Mouse (Mus musculus) Muller cell, postnatal 12 days (primary cell): Measurements from ENCODE around the gene Nccrp1.
"Not testable (repeated sequence)": the region's sequence is repeated elsewhere in the genome, so short reads cannot be mapped to it uniquely, and the experiment has no call there.

ENCODE experiments used
- DNase-seq: peaks from one replicate; pipeline ENCODE4 v3.0.0-alpha.2; 2015; ENCODE audit errors: inconsistent ontology term

Nccrp1 gene

DNA sequence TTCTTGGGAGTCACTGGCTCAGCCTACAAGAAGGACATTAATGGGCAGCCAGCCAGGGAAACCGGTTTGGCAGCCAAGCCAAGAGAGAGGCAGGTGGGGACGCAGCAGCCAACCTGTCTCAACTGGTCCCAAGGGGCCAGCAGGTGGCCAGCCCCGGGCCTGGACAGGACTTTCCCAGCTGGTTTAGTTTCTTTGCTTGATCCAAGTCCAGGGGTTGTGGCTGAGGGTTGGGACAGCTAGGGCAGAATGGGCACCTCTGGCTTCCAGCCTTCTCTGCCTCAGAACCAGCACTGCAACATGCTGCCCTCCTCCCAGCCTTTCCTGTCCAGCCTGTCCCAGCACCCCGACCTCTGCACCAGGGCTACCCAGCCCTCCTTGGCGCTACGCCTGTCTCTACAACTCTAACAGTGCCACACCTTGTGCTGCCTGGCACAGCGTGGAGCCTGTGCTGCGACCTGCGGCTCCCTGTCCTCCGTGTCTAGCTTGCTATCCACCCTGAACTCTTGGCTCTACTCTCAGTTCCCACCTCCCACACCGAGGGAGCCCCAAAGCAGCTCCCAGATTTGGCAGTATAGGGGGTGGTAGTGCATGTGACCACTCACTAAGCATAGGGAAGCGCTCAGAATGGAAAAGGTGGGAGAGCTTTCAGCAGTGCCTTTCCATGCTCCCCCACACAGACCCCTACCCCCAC lies 23.4 kb upstream of the Nccrp1 start:
- no peak for DNase-seq

DNA sequence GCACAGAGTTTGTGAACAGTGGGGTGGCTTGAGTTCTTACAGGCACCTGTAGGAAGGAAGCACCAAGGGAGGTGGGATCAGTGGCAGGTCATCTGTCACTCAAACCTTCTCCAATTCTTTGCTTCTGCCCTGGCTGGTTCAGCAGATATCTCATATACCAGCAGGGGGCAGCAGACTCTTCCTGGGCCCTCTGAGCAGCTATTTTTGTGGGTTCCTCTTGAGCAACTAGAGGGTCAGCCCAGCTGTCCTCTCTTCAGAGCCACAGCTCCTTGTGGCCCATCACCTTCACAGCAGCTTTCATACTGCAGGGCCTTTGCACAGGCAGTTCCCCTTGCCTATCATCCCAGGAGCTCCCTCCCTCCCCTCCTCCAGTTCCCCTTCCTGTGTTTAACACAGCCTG lies 21.2 kb upstream of the Nccrp1 start:
- DNase-seq = peak; percentile 40

DNA sequence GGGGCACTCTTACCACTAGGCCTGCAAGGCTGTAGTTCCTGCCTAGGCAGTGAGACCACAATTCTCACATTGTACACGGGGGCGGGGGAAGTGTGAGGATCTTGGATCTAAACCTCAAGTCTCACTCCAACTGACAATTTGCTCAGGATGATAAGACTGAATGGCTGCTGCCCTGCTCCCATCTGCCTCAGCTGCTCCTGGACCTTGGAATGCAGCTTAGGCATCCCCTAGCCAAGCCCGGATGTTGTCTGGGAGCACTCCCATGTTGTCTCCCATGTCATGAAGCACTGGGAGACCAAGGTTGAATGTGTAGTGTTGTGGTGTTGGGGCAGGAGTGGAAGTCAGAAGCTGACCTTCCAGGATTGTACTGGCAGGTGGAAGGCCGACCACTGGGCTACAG lies 20.5 kb upstream of the Nccrp1 start:
- DNase-seq = no peak

DNA sequence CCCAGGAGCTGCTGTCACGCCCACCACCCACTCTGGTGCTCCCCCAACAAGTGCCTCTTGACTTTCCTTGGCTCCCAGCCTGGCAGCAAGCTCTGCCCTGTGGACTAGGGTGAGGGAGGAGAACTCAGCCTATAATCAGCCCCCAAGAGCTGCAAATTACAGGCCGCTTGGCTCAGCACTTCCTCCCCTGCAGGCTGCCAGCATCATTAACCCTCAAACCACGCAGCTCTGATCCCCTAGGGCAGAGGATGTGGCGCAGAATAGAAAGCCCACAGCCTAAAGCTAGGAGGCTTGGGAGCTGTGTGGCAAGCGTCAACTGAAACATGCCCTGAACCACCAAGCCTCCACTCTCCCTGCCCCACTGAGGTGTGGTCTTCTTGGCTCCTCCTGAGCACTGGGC lies 18.4 kb upstream of the Nccrp1 start:
- DNase-seq = no peak

DNA sequence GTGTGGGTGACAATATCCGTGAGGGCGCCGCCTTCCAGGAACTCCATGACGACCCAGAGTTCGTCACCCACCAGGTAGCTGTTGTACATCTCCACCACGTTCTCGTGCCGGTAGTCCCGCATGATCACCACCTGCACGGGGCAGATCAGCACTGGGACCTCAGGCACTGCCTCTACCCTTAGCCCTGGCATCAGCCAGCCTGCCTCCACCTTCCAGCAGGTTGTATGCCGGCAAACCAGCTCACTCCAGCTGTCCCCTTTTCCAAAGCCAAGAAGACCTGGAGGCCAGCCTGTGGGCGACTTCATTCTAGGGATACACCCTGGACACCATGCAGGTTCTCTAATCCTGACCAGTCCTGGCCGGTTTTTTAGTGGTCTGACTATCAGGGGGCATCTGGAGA lies 15.9 kb upstream of the Nccrp1 start:
- DNase-seq = no peak

- peak; percentile 31 for DNase-seq
Measured at GRCm38 (mm10) chr7:28562371-28562770, 15.3 kb upstream of the Nccrp1 start.

GRCm38 (mm10) chr7:28561967-28562366 lies 14.9 kb upstream of the Nccrp1 start:
- no peak for DNase-seq

GRCm38 (mm10) chr7:28560856-28561255 lies 13.8 kb upstream of the Nccrp1 start:
- DNase-seq = no peak

DNA sequence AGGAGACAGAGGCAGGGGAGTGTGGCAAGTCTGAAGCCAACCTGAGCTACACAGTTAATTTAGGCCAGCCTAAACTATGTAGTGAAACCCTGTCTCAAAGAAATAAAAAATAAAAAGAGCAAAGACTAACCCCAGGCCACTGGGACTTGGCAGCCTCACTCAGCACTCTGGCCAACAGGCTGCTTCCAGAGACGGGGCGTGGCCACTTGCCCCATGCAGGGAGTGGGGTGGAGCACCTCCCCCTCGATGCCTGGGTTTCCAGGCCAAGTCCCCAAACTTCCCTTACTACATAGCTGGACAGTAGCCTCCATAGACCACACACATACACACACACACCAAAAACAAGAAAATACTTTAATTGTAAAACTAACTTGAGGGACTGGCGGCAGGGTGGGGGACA lies 11.4 kb upstream of the Nccrp1 start:
- DNase-seq = peak; percentile 30

GRCm38 (mm10) chr7:28557708-28558107 lies 10.7 kb upstream of the Nccrp1 start:
- DNase-seq = no peak

DNA sequence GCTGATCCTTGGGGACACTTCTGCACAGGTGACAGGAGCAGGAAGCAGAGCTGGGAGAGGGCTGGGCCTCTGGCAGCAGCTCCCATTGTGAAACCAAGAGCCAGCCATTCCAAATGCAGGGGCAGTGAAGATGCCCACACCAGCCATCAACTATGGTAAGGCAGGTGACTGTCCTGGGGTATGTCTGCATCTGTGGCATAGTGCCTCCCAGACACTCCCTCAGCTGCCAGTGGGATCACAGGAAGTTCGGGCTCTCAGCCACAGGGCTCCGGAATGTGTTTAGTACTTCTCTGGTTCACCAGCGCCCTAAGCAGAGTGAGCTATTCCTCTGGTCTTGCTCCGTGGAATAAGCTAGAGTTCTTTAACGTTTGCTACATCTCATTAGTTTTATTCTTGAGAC lies 10.0 kb upstream of the Nccrp1 start:
- DNase-seq = no peak

GRCm38 (mm10) chr7:28555939-28556535 lies 9.0 kb upstream of the Nccrp1 start:
- no peak for DNase-seq

DNA sequence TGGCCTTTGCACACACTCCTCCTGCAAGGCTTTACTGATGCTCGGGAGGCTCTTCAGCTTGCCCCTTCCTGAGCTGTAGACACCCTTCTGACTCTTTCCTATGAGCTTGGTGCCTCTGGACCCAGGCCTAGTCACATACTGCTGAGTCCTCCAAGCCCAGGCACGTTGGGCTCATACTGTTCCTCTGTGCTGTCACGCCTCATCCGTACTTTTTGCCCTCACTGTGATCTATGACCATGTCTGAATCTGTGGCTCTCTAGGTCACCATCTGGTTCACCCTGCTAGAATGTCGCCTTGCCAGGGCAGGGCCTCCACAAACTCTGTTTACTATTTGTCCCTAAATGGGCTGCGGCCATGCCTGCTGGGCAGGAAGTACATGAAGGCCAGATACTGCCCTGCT lies 6.0 kb upstream of the Nccrp1 start:
- no peak for DNase-seq

- no peak for DNase-seq
Measured at GRCm38 (mm10) chr7:28547628-28548027, 574 bp upstream of the Nccrp1 start.

DNA sequence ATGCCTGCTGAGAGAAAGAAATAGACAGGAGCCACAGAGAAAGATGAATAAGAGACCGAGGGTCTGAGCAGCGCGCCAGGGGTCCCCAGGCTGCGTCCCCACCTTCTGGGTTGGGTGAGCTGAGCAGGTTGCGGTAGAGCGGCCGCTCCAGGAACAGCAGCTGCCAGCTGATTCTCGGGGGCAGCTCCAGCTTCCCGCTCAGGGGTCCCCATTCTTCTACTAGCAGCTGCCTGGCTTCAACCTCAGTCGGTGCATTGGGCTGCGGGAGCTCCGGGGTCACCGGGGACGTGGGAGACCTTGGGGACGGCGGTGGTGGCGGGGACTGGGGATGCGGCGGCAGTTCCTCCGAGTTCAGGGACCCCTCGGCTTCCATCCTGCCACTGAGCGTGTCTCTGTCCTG lies 405 bp downstream of the Nccrp1 start:
- DNase-seq = no peak

DNA sequence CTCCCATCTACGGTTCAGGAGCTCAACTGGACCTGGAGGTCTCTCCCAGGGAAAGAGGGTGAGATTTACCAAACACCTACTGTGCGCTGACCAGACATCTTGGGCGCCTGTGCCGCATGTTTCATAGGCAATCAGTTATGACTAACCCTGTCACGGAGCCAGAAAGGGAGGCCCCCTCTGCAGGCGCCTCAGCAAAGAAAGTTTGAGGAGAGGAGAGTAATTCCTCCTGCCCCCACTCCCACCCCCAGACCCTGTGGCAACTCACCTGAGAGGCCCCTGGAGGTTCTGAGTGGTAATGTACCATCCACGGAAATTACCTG lies 1.2 kb downstream of the Nccrp1 start:
- no peak for DNase-seq

DNA sequence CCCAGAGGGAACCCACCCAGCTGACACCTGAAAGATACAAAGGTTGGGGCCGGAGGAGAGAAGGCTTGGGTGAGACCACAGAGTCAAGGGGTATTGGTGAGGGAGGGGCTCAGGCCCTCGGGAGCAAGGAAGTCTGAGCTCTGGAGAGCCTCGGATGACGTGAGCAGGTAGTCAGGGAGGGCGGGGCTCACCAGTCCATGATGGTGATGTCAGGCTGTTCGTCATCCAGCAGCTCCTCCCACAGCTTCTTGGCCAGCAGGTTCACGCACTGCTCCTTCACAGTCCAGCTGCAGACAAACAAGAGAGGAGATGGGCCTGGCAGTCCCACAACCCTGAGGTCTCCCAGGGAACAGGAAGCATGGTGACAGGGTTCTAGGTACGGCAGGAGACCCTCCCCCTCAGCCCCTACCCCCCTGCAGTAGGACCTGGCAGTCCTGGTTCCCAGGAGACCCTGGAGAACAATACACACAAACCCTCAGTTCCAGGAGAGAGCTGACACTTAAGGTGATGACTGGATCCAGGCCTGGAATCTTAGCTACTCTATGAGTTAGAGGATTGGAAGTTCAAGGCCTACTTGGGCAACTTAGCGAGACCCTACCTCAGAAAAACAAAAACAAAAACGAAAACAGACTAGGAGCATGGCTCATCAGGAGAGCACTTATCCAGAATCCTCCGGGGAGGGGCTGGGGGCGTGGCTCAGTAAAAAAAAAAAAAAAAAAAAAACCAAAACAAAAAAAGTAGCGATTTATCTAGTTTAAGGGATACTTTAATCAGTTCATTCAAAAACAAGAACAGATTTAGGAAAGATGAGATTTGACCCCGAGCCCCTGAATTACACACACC lies 1.8 kb downstream of the Nccrp1 start:
- DNase-seq = no peak

GRCm38 (mm10) chr7:28544051-28544601 lies 2.9 kb downstream of the Nccrp1 start:
- DNase-seq = no peak

DNA sequence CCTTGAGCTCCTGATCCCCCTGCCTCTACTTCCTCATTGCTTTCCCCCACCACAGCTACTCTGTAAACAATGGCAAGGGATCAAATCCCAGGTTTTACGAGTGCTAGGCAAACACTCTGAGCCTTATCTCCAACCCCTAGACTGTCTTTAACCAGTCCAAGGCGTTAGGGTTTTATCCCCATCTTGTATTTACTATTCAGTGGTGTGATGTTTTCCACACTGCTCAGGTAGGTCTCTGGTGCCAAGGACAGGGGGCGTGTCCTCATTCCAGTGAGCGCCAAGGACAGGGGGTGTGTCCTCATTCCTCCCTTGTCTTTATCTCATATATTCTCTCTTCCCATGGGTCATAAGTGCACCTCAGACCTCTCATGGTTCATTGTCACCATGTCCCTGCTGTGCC lies 6.5 kb downstream of the Nccrp1 start, which contains the start of gene Sycn:
Gene Sycn, plus strand, starts transcription at position 360 of the 400 bp plus-strand sequence.
- no peak for DNase-seq

GRCm38 (mm10) chr7:28538886-28539285 lies 8.2 kb downstream of the Nccrp1 start:
- not testable (repeated sequence) for DNase-seq

DNA sequence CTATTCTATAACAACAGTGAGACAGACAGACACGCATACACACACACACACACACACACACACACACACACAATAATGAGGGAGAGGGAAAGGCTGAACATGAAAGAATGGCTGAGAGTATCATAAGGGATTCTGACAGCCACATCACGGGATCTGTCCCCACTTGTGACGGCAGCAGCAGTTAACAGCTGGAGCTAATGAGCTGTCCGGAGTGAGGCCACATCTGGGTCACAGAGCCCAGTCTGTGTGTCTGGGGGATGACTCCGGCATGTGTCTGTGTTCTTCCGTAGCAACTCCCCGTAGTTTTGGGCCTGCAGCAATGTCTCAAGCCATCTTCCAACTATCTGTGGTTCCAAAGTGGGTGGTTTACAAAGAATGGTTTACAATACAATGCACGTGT lies 15.0 kb downstream of the Nccrp1 start:
- no peak for DNase-seq

- peak; percentile 77 for DNase-seq
Measured at GRCm38 (mm10) chr7:28527922-28528719, 18.9 kb downstream of the Nccrp1 start.
